Mouse (Mus musculus) spleen, adult 2 months (tissue): ENCODE measurements around the gene Plvap. TPM values are rescaled to one million over a fixed set of nuclear protein-coding genes. Genes with fewer than 3 reads are reported as not detected.
"Not testable (repeated sequence)": the region's sequence is repeated elsewhere in the genome, so short reads cannot be mapped to it uniquely, and the experiment has no call there.

Experiments
- DNase-seq, 2 experiments: peaks; one replicate each; pipeline versions ENCODE4 v3.0.0 to v3.0.0-alpha.2; 2012 to 2021; ENCODE audit warnings: low spot score in 2 of 2, low read depth in 1 of 2
- H3K27ac ChIP-seq: fragments of 200-500 bp; 2 replicates; pipeline ENCODE4 v1.5.1; 2012; ENCODE audit warnings: low read length, inconsistent platforms; ENCODE audit not compliant: insufficient read depth
- H3K27me3 ChIP-seq: fragments of 200-500 bp; 2 replicates; pipeline ENCODE4 v1.6.1; 2012; ENCODE audit warnings: mild to moderate bottlenecking, moderate library complexity, low read length, inconsistent platforms; ENCODE audit not compliant: control insufficient read depth, insufficient read depth
- H3K36me3 ChIP-seq: fragments of 200-500 bp; 2 replicates; pipeline ENCODE4 v1.6.1; 2012; ENCODE audit warnings: mild to moderate bottlenecking, low read length, inconsistent platforms; ENCODE audit not compliant: control insufficient read depth, insufficient read depth
- H3K4me1 ChIP-seq: fragments of 200-500 bp; 2 replicates; pipeline ENCODE4 v1.6.1; 2011; ENCODE audit warnings: inconsistent platforms; ENCODE audit not compliant: control insufficient read depth, insufficient read depth, insufficient read length
- H3K4me3 ChIP-seq: fragments of 200-500 bp; 2 replicates; pipeline ENCODE4 v1.5.1; 2011; ENCODE audit warnings: mild to moderate bottlenecking, inconsistent platforms; ENCODE audit not compliant: insufficient read depth, insufficient read length; ENCODE audit errors: extremely low read depth
- CTCF ChIP-seq: fragments of 200-500 bp; IDR thresholded peaks from 2 replicates; pipeline ENCODE4 v1.5.1; 2011; ENCODE audit warnings: mild to moderate bottlenecking, inconsistent platforms; ENCODE audit not compliant: insufficient read depth, insufficient read length, insufficient replicate concordance; ENCODE audit errors: extremely low read depth
- POLR2A ChIP-seq: fragments of 200-500 bp; IDR thresholded peaks from 2 replicates; pipeline ENCODE4 v1.6.1; 2011; ENCODE audit warnings: low read depth, low read length, inconsistent platforms
- WGBS: fragments of 180-500 bp; shearing (Covaris S2); methylation state at CpG from one replicate; pipeline ENCODE4 v1.1.7; 2018; 5-methylcytosine and 5-hydroxymethylcytosine counted together
- polyA plus RNA-seq: library from polyadenylated mRNA; depleted of rRNA; stranded (reverse); fragments of >200 nt; gene quantifications from 2 replicates; pipeline ENCODE4 v1.2.3, GENCODE M21; 2012

Gene Plvap
- polyA plus RNA-seq, 1 experiment: 383 TPM

- no peak for TF ChIP-seq CTCF
- TF ChIP-seq POLR2A: no peak
- no peak for DNase-seq
- Histone ChIP-seq H3K27ac (no peak within 1 kb of the TSS), H3K4me1 (peaks cover 5% of the 10 kb centered on the region; the same call in 1 of the 2 replicates), H3K27me3 (no peaks in the 10 kb centered on the region), H3K36me3 (no peaks in the 10 kb centered on the region), H3K4me3 (no peak within 1 kb of the TSS)
- WGBS: 85% methylated on average over 46 of the region's 46 CpGs
Measured at GRCm38 (mm10) chr8:71525226-71526050, 13.9 kb upstream of the Plvap start, which contains the start of gene Ccdc194. TSS of gene Ccdc194 (minus strand) at chr8:71525711.

GRCm38 (mm10) chr8:71521634-71522033, 10.1 kb upstream of the Plvap start:
- H3K4me1 ChIP-seq: no peaks in the 10 kb centered on the region
- TF ChIP-seq POLR2A (no peak), CTCF (peak; percentile 95)
- WGBS: 2% methylated on average over 17 of the region's 17 CpGs
- H3K27me3 ChIP-seq: no peaks in the 10 kb centered on the region
- peak; percentile 78 to 94 for DNase-seq
- H3K36me3 ChIP-seq: no peaks in the 10 kb centered on the region
- H3K4me3 ChIP-seq: no peak overlapping the region
- no peak overlapping the region for H3K27ac ChIP-seq

GRCm38 (mm10) chr8:71519037-71519825, 7.7 kb upstream of the Plvap start:
- H3K27ac ChIP-seq, H3K4me1 ChIP-seq, H3K4me3 ChIP-seq, H3K27me3 ChIP-seq, H3K36me3 ChIP-seq: not testable (repeated sequence)
- 23% methylated on average over 10 of the region's 10 CpGs for WGBS
- peak; percentile 38 to 41 for DNase-seq
- TF ChIP-seq CTCF: peak; percentile 38; the same call in 1 of the 2 replicates

- TF ChIP-seq CTCF (no peak), POLR2A (no peak)
- Histone ChIP-seq H3K27ac (no peak overlapping the region), H3K4me3 (no peak overlapping the region), H3K4me1 (no peaks in the 10 kb centered on the region), H3K36me3 (no peaks in the 10 kb centered on the region), H3K27me3 (no peaks in the 10 kb centered on the region)
- WGBS: 75% methylated on average over 6 of the region's 6 CpGs
- DNase-seq: no peak
Measured at GRCm38 (mm10) chr8:71516786-71517185, 5.2 kb upstream of the Plvap start.

- Histone ChIP-seq H3K27ac (no peak overlapping the region), H3K4me1 (no peaks in the 10 kb centered on the region), H3K36me3 (no peaks in the 10 kb centered on the region), H3K27me3 (no peaks in the 10 kb centered on the region), H3K4me3 (no peak overlapping the region)
- TF ChIP-seq CTCF: no peak
- TF ChIP-seq POLR2A: no peak
- DNase-seq: no peak
- 84% methylated on average over 5 of the region's 5 CpGs for WGBS
Measured at GRCm38 (mm10) chr8:71515043-71515442, 3.5 kb upstream of the Plvap start.

- no peaks in the 10 kb centered on the region for H3K4me1 ChIP-seq
- no peaks in the 10 kb centered on the region for H3K36me3 ChIP-seq
- WGBS: 32% methylated on average over 14 of the region's 15 CpGs
- DNase-seq: no peak
- TF ChIP-seq POLR2A: no peak
- no peak overlapping the region for H3K4me3 ChIP-seq
- no peaks in the 10 kb centered on the region for H3K27me3 ChIP-seq
- no peak overlapping the region for H3K27ac ChIP-seq
Measured at GRCm38 (mm10) chr8:71513018-71513754, 1.6 kb upstream of the Plvap start.
